Mouse (Mus musculus): ENCODE data around the gene Atat1.
"Not testable (repeated sequence)": the region's sequence is repeated elsewhere in the genome, so short reads cannot be mapped to it uniquely, and the experiment has no call there.

- TF ChIP-seq POLR2A (IDR thresholded peaks at IDR 0.05; ENCODE audit: low read depth, low read length); CHD2 (IDR thresholded peaks at IDR 0.05; ENCODE audit: low read length); HCFC1 (IDR thresholded peaks at IDR 0.05; ENCODE audit: low read depth, low read length); ZC3H11A (IDR thresholded peaks at IDR 0.05; ENCODE audit: low read depth, low read length): not testable (repeated sequence)
Observed at GRCm38 (mm10) chr17:35952559-35952958, 42.7 kb upstream of the Atat1 start.

Measured in CH12.LX (cell line).